In genomic region chr2:151038811-151039222, GRCm38 (mm10) we compare ENCODE assay signal across 8 mouse cellular contexts. TPM values are rescaled to one million over a fixed set of nuclear protein-coding genes. Genes with fewer than 3 reads are reported as not detected.
A peak's percentile ranks its signal among the peaks of the same experiment; 100 is the strongest.
DNase-seq lines count a peak whose midpoint lies in the region; ATAC-seq and TF ChIP-seq lines count a peak whose summit lies in the region.

No protein-coding gene starts in this region.

- H3K36me3 ChIP-seq in heart, adult 2 months (ENCODE audit: control insufficient read depth, insufficient read depth, low read length): no peaks in the 10 kb centered on the region
- no peaks in the 10 kb centered on the region for H3K36me3 ChIP-seq in C2C12 (ENCODE audit: control insufficient read depth, insufficient read depth)
- H3K36me3 ChIP-seq in midbrain, embryonic 13.5 days: no peaks in the 10 kb centered on the region

- H3K79me3 ChIP-seq in C2C12 (ENCODE audit: low read depth): peaks cover 34% of the 10 kb centered on the region

- H3K9ac ChIP-seq in heart, adult 2 months (ENCODE audit: low read depth, low read length): peak overlapping the region; percentile 92
- peak overlapping the region; percentile 95 for H3K9ac ChIP-seq in midbrain, embryonic 13.5 days (replicated peaks)

- H3ac ChIP-seq in C2C12 (ENCODE audit: control insufficient read depth, insufficient read length, low read depth): peak overlapping the region; percentile 79

- WGBS in heart, adult 2 months: under 1% methylated on average over 29 of the region's 30 CpGs
- under 1% methylated on average over 25 of the region's 30 CpGs for whole genome bisulfite sequencing in midbrain, embryonic 13.5 days

- no peaks in the 10 kb centered on the region for H3K27me3 ChIP-seq in heart, adult 2 months (ENCODE audit: control insufficient read depth, insufficient read depth, low read length)
- H3K27me3 ChIP-seq in C2C12 (ENCODE audit: control insufficient read depth, insufficient read depth, insufficient read length): no peaks in the 10 kb centered on the region
- H3K27me3 ChIP-seq in midbrain, embryonic 13.5 days: no peaks in the 10 kb centered on the region

- no peak; the same call in 1 of the 2 replicates for ATAC-seq in midbrain, embryonic 13.5 days

- peak overlapping the region; percentile 77 for H3K27ac ChIP-seq in heart, adult 2 months
- peak overlapping the region; percentile 51; the same call in 1 of the 2 replicates for H3K27ac ChIP-seq in midbrain, embryonic 13.5 days

- no peaks in the 10 kb centered on the region; the same call in 1 of the 2 replicates for H3K9me3 ChIP-seq in midbrain, embryonic 13.5 days

- TF ChIP-seq POLR2A in heart, adult 2 months (IDR thresholded peaks at IDR 0.05; ENCODE audit: insufficient read depth, low read depth, low read length): no peak

- peaks cover 4% of the 10 kb centered on the region for H3K4me1 ChIP-seq in heart, adult 2 months (ENCODE audit: control insufficient read depth, insufficient read depth, low read length)
- H3K4me1 ChIP-seq in midbrain, embryonic 13.5 days (replicated peaks): peaks cover 21% of the 10 kb centered on the region

- no peaks in the 10 kb centered on the region for H3K79me2 ChIP-seq in heart, adult 2 months (replicated peaks; ENCODE audit: control insufficient read depth, insufficient read depth, low read length)
- peaks cover 52% of the 10 kb centered on the region for H3K79me2 ChIP-seq in C2C12 (ENCODE audit: control insufficient read depth, insufficient read depth)

- DNase-seq in heart, adult 2 months: no peak
- DNase-seq in heart, adult 9 months (ENCODE audit: low spot score in 2 of 2): no peak
- peak; percentile 26 for DNase-seq in embryo, embryonic 11.5 days (ENCODE audit: low read depth, low spot score)
- peak; percentile 71 for DNase-seq in induced T-regulatory cell, adult 2 months (ENCODE audit: low read depth)
- DNase-seq in testis, postnatal 10 days (ENCODE audit: low spot score): no peak
- no peak for DNase-seq in left cerebral cortex, postnatal 36 days (ENCODE audit: low spot score in 2 of 2)

- TF ChIP-seq EP300 in heart, adult 2 months (IDR thresholded peaks at IDR 0.05; ENCODE audit: insufficient read depth, low read depth, low read length): no peak

- intact Hi-C loops in heart, adult 2 months (cut with DNase I): loop anchor here (5.0 kb wide), 1 partner anchor 127 kb away; no protein-coding TSS in a partner anchor
- intact Hi-C loops in left cerebral cortex, postnatal 36 days (cut with DNase I): no loop called here

- TF ChIP-seq CTCF in heart, adult 2 months (IDR thresholded peaks at IDR 0.05): no peak
- no peak for TF ChIP-seq CTCF in C2C12 (IDR thresholded peaks at IDR 0.05; ENCODE audit: control insufficient read depth, insufficient read depth, insufficient read length)

- H3K4me3 ChIP-seq in heart, adult 2 months: peak overlapping the region; percentile 77
- peak overlapping the region; percentile 77 for H3K4me3 ChIP-seq in C2C12 (ENCODE audit: insufficient read depth, poor library complexity, severe bottlenecking)
- peak overlapping the region; percentile 87 for H3K4me3 ChIP-seq in midbrain, embryonic 13.5 days (replicated peaks)

- peak overlapping the region; percentile 67 for H3K4me2 ChIP-seq in midbrain, embryonic 13.5 days (replicated peaks)

TF ChIP-seq in C2C12, 6 proteins besides CTCF, POLR2A, EP300 and RAD21:
- TF ChIP-seq MAX (IDR thresholded peaks at IDR 0.05) (no peak), CEBPB (IDR thresholded peaks at IDR 0.05; ENCODE audit: low read depth) (no peak), MYOG (IDR thresholded peaks at IDR 0.05; ENCODE audit: control insufficient read depth, extremely low read depth, insufficient read length) (no peak), MYOD1 (IDR thresholded peaks at IDR 0.05; ENCODE audit: control insufficient read depth, insufficient read length, low read depth) (no peak), USF1 (IDR thresholded peaks at IDR 0.05; ENCODE audit: low read depth) (no peak), FOSL1 (IDR thresholded peaks at IDR 0.05; ENCODE audit: insufficient read depth, low read length, poor library complexity, severe bottlenecking) (no peak)

RNA-seq across cellular contexts. Expression of gene Ninl, which starts 0.4 kb away (rescaled TPM):
- 1 to 10 TPM; 1.4 to 1.5 TPM for total RNA-seq in heart, adult 2 months (2021)
- 0.78 and 0.97 TPM in 2 replicates for polyA plus RNA-seq in heart, adult 2 months (2012; rRNA removed)
- 4.5 TPM for polyA plus RNA-seq in C2C12 (2012; fragmentation: generic; extraction: Trizol)
- 6.9 and 7.0 TPM in 2 replicates for polyA plus RNA-seq in midbrain, embryonic 13.5 days (2015; fragmentation: Nextera tagmentation; extraction: Ambion mirVana)
- total RNA-seq in left cerebral cortex, postnatal 36 days (2021): 1 to 10 TPM; 6.2 to 6.4 TPM

RNA-seq across cellular contexts. Expression of gene Nanp, which starts 0.4 kb away (rescaled TPM):
- total RNA-seq in heart, adult 2 months (2021): 1 to 10 TPM; 1.3 to 1.5 TPM
- 0.70 and 1.3 TPM in 2 replicates for polyA plus RNA-seq in heart, adult 2 months (2012; rRNA removed)
- 7.2 TPM for polyA plus RNA-seq in C2C12 (2012; fragmentation: generic; extraction: Trizol)
- 32.8 and 36.5 TPM in 2 replicates for polyA plus RNA-seq in midbrain, embryonic 13.5 days (2015; fragmentation: Nextera tagmentation; extraction: Ambion mirVana)
- 10 to 100 TPM; 24.2 to 26.3 TPM for total RNA-seq in left cerebral cortex, postnatal 36 days (2021)

RNA-seq across cellular contexts. Expression of gene Gm14151, which starts 53.3 kb away (rescaled TPM):
- not detected for total RNA-seq in heart, adult 2 months (2021)
- polyA plus RNA-seq in heart, adult 2 months (2012; rRNA removed): not detected in 2 replicates
- polyA plus RNA-seq in C2C12 (2012; fragmentation: generic; extraction: Trizol): not detected
- polyA plus RNA-seq in midbrain, embryonic 13.5 days (2015; fragmentation: Nextera tagmentation; extraction: Ambion mirVana): not detected in 2 replicates
- not detected for total RNA-seq in left cerebral cortex, postnatal 36 days (2021)

RNA-seq across cellular contexts. Expression of gene Gm14147, which starts 59.2 kb away (rescaled TPM):
- not detected for total RNA-seq in heart, adult 2 months (2021)
- 0.08 TPM in 1 of 2 replicates, not detected in the other for polyA plus RNA-seq in heart, adult 2 months (2012; rRNA removed)
- polyA plus RNA-seq in C2C12 (2012; fragmentation: generic; extraction: Trizol): not detected
- polyA plus RNA-seq in midbrain, embryonic 13.5 days (2015; fragmentation: Nextera tagmentation; extraction: Ambion mirVana): not detected in 2 replicates
- not detected for total RNA-seq in left cerebral cortex, postnatal 36 days (2021)

Comparison
In these comparisons a context has a peak if more than half of its experiments do, and no peak if none do; other contexts are left out.
1. DNase-seq: peak in embryo, embryonic 11.5 days (single experiment) and induced T-regulatory cell, adult 2 months (single experiment); none in heart, adult 2 months (0 of 2), heart, adult 9 months (0 of 2), testis, postnatal 10 days (single experiment) and left cerebral cortex, postnatal 36 days (0 of 2).
2. Peak in every context shown above with its lines, with median percentiles within 50 percentile points of each other: H3K4me3 ChIP-seq.